Mouse (Mus musculus): Measurements from ENCODE around the gene Gm13128. TPM values are rescaled to one million over a fixed set of nuclear protein-coding genes. Genes with fewer than 3 reads are reported as not detected.
"Not testable (repeated sequence)": the region's sequence is repeated elsewhere in the genome, so short reads cannot be mapped to it uniquely, and the experiment has no call there.

Gm13128 gene
- not detected in 2 replicates for polyA plus RNA-seq (2015; fragmentation: Nextera tagmentation; extraction: Ambion mirVana)

- not testable (repeated sequence) for H3K27me3 ChIP-seq (ENCODE audit: control insufficient read depth, insufficient read depth, low read depth, low read length); H3K4me1 ChIP-seq (replicated peaks; ENCODE audit: control insufficient read depth, insufficient read depth, low read length); H3K36me3 ChIP-seq (ENCODE audit: control insufficient read depth, insufficient read depth, low read length); H3K4me3 ChIP-seq (ENCODE audit: low read length); H3K9ac ChIP-seq (ENCODE audit: low read length); H3K4me2 ChIP-seq (ENCODE audit: low read depth, low read length); H3K9me3 ChIP-seq (ENCODE audit: control insufficient read depth, low read length); ATAC-seq (ENCODE audit: low read depth); H3K27ac ChIP-seq (ENCODE audit: low read length)
- 58% methylated on average over 4 of the region's 4 CpGs for WGBS
These were observed at the start of gene Gm13128 for GRCm38 (mm10) chr4:144329949-144330348. Gm13128 (plus strand) TSS chr4:144330249.

- not testable (repeated sequence) for H3K36me3 ChIP-seq (ENCODE audit: control insufficient read depth, insufficient read depth, low read length); H3K27ac ChIP-seq (ENCODE audit: low read length); H3K4me3 ChIP-seq (ENCODE audit: low read length); ATAC-seq (ENCODE audit: low read depth); H3K9ac ChIP-seq (ENCODE audit: low read length); H3K27me3 ChIP-seq (ENCODE audit: control insufficient read depth, insufficient read depth, low read depth, low read length); H3K4me2 ChIP-seq (ENCODE audit: low read depth, low read length); H3K9me3 ChIP-seq (ENCODE audit: control insufficient read depth, low read length); H3K4me1 ChIP-seq (replicated peaks; ENCODE audit: control insufficient read depth, insufficient read depth, low read length)
- WGBS = 67% methylated on average over 1 of the region's 1 CpGs
These were observed 49.7 kb upstream of the Gm13128 start, which contains the start of gene Pramel5 for GRCm38 (mm10) chr4:144280388-144280787. Pramel5 (minus strand) TSS chr4:144280488.

- H3K27me3 ChIP-seq (ENCODE audit: control insufficient read depth, insufficient read depth, low read depth, low read length); H3K27ac ChIP-seq (ENCODE audit: low read length); H3K4me3 ChIP-seq (ENCODE audit: low read length); H3K4me1 ChIP-seq (replicated peaks; ENCODE audit: control insufficient read depth, insufficient read depth, low read length); ATAC-seq (ENCODE audit: low read depth); H3K4me2 ChIP-seq (ENCODE audit: low read depth, low read length); H3K36me3 ChIP-seq (ENCODE audit: control insufficient read depth, insufficient read depth, low read length); H3K9me3 ChIP-seq (ENCODE audit: control insufficient read depth, low read length); H3K9ac ChIP-seq (ENCODE audit: low read length): not testable (repeated sequence)
- WGBS = 31% methylated on average over 1 of the region's 1 CpGs
These were observed 30.6 kb upstream of the Gm13128 start for GRCm38 (mm10) chr4:144299414-144299813.

- WGBS = 63% methylated on average over 2 of the region's 2 CpGs
- not testable (repeated sequence) for ATAC-seq (ENCODE audit: low read depth)
These were observed 17.2 kb upstream of the Gm13128 start for GRCm38 (mm10) chr4:144312666-144313460.

GRCm38 (mm10) chr4:144335856-144336255, 5.8 kb downstream of the Gm13128 start:
- H3K9me3 ChIP-seq (ENCODE audit: control insufficient read depth, low read length); H3K27ac ChIP-seq (ENCODE audit: low read length); ATAC-seq (ENCODE audit: low read depth); H3K27me3 ChIP-seq (ENCODE audit: control insufficient read depth, insufficient read depth, low read depth, low read length); H3K4me1 ChIP-seq (replicated peaks; ENCODE audit: control insufficient read depth, insufficient read depth, low read length); H3K9ac ChIP-seq (ENCODE audit: low read length); H3K36me3 ChIP-seq (ENCODE audit: control insufficient read depth, insufficient read depth, low read length); H3K4me3 ChIP-seq (ENCODE audit: low read length); H3K4me2 ChIP-seq (ENCODE audit: low read depth, low read length): not testable (repeated sequence)
- 89% methylated on average over 2 of the region's 3 CpGs for WGBS

More at GRCm38 (mm10) chr4:144312666-144313460, 17.2 kb upstream of the Gm13128 start:
- not testable (repeated sequence) for H3K9ac ChIP-seq (ENCODE audit: low read length); H3K4me1 ChIP-seq (replicated peaks; ENCODE audit: control insufficient read depth, insufficient read depth, low read length); H3K36me3 ChIP-seq (ENCODE audit: control insufficient read depth, insufficient read depth, low read length); H3K4me2 ChIP-seq (ENCODE audit: low read depth, low read length); H3K27ac ChIP-seq (ENCODE audit: low read length); H3K27me3 ChIP-seq (ENCODE audit: control insufficient read depth, insufficient read depth, low read depth, low read length); H3K4me3 ChIP-seq (ENCODE audit: low read length); H3K9me3 ChIP-seq (ENCODE audit: control insufficient read depth, low read length)

GRCm38 (mm10) chr4:144357642-144358041, 27.6 kb downstream of the Gm13128 start, which contains the start of gene Gm13119:
Gm13119 (plus strand) TSS chr4:144357942.
- H3K9ac ChIP-seq (ENCODE audit: low read length); H3K4me2 ChIP-seq (ENCODE audit: low read depth, low read length); H3K27ac ChIP-seq (ENCODE audit: low read length); ATAC-seq (ENCODE audit: low read depth); H3K4me3 ChIP-seq (ENCODE audit: low read length); H3K27me3 ChIP-seq (ENCODE audit: control insufficient read depth, insufficient read depth, low read depth, low read length); H3K9me3 ChIP-seq (ENCODE audit: control insufficient read depth, low read length); H3K36me3 ChIP-seq (ENCODE audit: control insufficient read depth, insufficient read depth, low read length); H3K4me1 ChIP-seq (replicated peaks; ENCODE audit: control insufficient read depth, insufficient read depth, low read length): not testable (repeated sequence)
- 80% methylated on average over 3 of the region's 3 CpGs for WGBS

GRCm38 (mm10) chr4:144377911-144378310, 47.9 kb downstream of the Gm13128 start, which contains the start of gene Pramef20:
Pramef20 (minus strand) TSS chr4:144377933.
- ATAC-seq (ENCODE audit: low read depth) = no peak
- Histone ChIP-seq H3K4me1 (replicated peaks; ENCODE audit: control insufficient read depth, insufficient read depth, low read length) (no peaks in the 10 kb centered on the region), H3K9ac (ENCODE audit: low read length) (no peak within 1 kb of the TSS), H3K36me3 (ENCODE audit: control insufficient read depth, insufficient read depth, low read length) (no peaks in the 10 kb centered on the region), H3K4me3 (ENCODE audit: low read length) (no peak within 1 kb of the TSS), H3K27me3 (ENCODE audit: control insufficient read depth, insufficient read depth, low read depth, low read length) (no peaks in the 10 kb centered on the region), H3K4me2 (ENCODE audit: low read depth, low read length) (no peak within 1 kb of the TSS), H3K27ac (ENCODE audit: low read length) (no peak within 1 kb of the TSS), H3K9me3 (ENCODE audit: control insufficient read depth, low read length) (0 out of 2 replicates have a peak, but pooled peaks cover 3% of the 10 kb centered on the region)
- 34% methylated on average over 2 of the region's 2 CpGs for WGBS

Other genes with a start within 250 kb of the Gm13128 start
- not detected in 2 replicates for gene Gm13102, start 223.8 kb upstream of the Gm13128 start, polyA plus RNA-seq (2015; fragmentation: Nextera tagmentation; extraction: Ambion mirVana)
- gene Oog3, start 167.6 kb upstream of the Gm13128 start, polyA plus RNA-seq (2015; fragmentation: Nextera tagmentation; extraction: Ambion mirVana) = not detected in 2 replicates
- gene Oog2, start 139.5 kb upstream of the Gm13128 start, polyA plus RNA-seq (2015; fragmentation: Nextera tagmentation; extraction: Ambion mirVana) = not detected in 2 replicates
- not detected in 2 replicates for gene C87977, start 116.9 kb upstream of the Gm13128 start, polyA plus RNA-seq (2015; fragmentation: Nextera tagmentation; extraction: Ambion mirVana)
- gene Pramel5, start 49.8 kb upstream of the Gm13128 start, polyA plus RNA-seq (2015; fragmentation: Nextera tagmentation; extraction: Ambion mirVana) = not detected in 2 replicates
- not detected in 2 replicates for gene Gm13119, start 27.7 kb downstream of the Gm13128 start, polyA plus RNA-seq (2015; fragmentation: Nextera tagmentation; extraction: Ambion mirVana)
- not detected in 2 replicates for gene Pramef20, start 47.7 kb downstream of the Gm13128 start, polyA plus RNA-seq (2015; fragmentation: Nextera tagmentation; extraction: Ambion mirVana)
- 0.06 and 0.09 TPM in 2 replicates for gene Pramef12, start 78.2 kb downstream of the Gm13128 start, polyA plus RNA-seq (2015; fragmentation: Nextera tagmentation; extraction: Ambion mirVana)
- not detected in 2 replicates for gene 1700012P22Rik, start 108.5 kb downstream of the Gm13128 start, polyA plus RNA-seq (2015; fragmentation: Nextera tagmentation; extraction: Ambion mirVana)
- gene Gm9944, start 123.1 kb downstream of the Gm13128 start, polyA plus RNA-seq (2015; fragmentation: Nextera tagmentation; extraction: Ambion mirVana) = not detected in 2 replicates
- not detected in 2 replicates for gene Aadacl3, start 133.5 kb downstream of the Gm13128 start, polyA plus RNA-seq (2015; fragmentation: Nextera tagmentation; extraction: Ambion mirVana)
- not detected in 2 replicates for gene 9430007A20Rik, start 189.6 kb downstream of the Gm13128 start, polyA plus RNA-seq (2015; fragmentation: Nextera tagmentation; extraction: Ambion mirVana)
- gene Gm13124, start 234.9 kb downstream of the Gm13128 start, polyA plus RNA-seq (2015; fragmentation: Nextera tagmentation; extraction: Ambion mirVana) = not detected in 2 replicates